Mouse (Mus musculus): ENCODE results near the gene Hpcal4. TPM values are rescaled to one million over a fixed set of nuclear protein-coding genes. Genes with fewer than 3 reads are reported as not detected.

Gene Hpcal4
- 1.3 and 1.7 TPM in 2 replicates for polyA plus RNA-seq (2015; fragmentation: Nextera tagmentation; extraction: Ambion mirVana)

- peak within 1 kb of the TSS; percentile 46; the same call in 1 of the 2 replicates for H3K9ac ChIP-seq (replicated peaks; ENCODE audit: low read length)
Measured at GRCm38 (mm10) chr4:123182328-123183238, at the start of gene Hpcal4. TSS of gene Hpcal4 (plus strand) at chr4:123183227.

DNA sequence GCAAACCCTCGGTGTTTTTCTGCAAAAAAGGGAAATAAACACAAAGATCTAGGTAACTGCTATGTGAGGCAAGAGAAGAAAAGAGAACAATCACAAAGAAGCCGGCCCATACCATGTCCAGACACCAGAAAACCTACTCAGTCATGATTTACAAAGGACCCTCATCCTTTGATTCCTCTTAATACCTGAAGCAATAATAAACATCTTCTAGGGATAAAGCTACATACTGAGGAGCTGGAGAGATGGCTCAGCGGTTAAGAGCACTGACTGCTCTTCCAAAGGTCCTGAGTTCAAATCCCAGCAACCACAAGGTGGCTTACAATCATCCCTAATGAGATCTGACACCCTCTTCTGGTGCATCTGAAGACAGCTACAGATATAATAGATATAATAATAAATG lies 45.5 kb upstream of the Hpcal4 start:
- ATAC-seq (ENCODE audit: low FRiP score, low TSS enrichment) = no peak

More at GRCm38 (mm10) chr4:123182328-123183238, at the start of gene Hpcal4:
- Histone ChIP-seq H3K27ac (ENCODE audit: low read length) (no peak within 1 kb of the TSS), H3K9me3 (ENCODE audit: low read length) (no peaks in the 10 kb centered on the region), H3K4me1 (ENCODE audit: insufficient read depth, low read length) (peaks cover 14% of the 10 kb centered on the region), H3K27me3 (ENCODE audit: insufficient read depth, low read length) (peaks cover 50% of the 10 kb centered on the region), H3K4me2 (replicated peaks; ENCODE audit: low read depth, low read length) (peak within 1 kb of the TSS; percentile 74), H3K4me3 (ENCODE audit: low read length) (peak within 1 kb of the TSS; percentile 50), H3K36me3 (ENCODE audit: insufficient read depth, low read length) (no peaks in the 10 kb centered on the region)
- under 1% methylated on average over 44 of the region's 44 CpGs for whole genome bisulfite sequencing
- ATAC-seq (ENCODE audit: low FRiP score, low TSS enrichment) = peak; percentile 40; the same call in 1 of the 2 replicates

GRCm38 (mm10) chr4:123139513-123140154 lies 43.4 kb upstream of the Hpcal4 start, which contains the start of gene Ppie:
TSS of gene Ppie (minus strand) at chr4:123139951.
- Histone ChIP-seq H3K4me2 (replicated peaks; ENCODE audit: low read depth, low read length) (peak within 1 kb of the TSS; percentile 76), H3K4me3 (ENCODE audit: low read length) (peak within 1 kb of the TSS; percentile 78), H3K27ac (ENCODE audit: low read length) (peak within 1 kb of the TSS; percentile 87), H3K4me1 (ENCODE audit: insufficient read depth, low read length) (peaks cover 21% of the 10 kb centered on the region), H3K36me3 (ENCODE audit: insufficient read depth, low read length) (peaks cover 8% of the 10 kb centered on the region), H3K9me3 (ENCODE audit: low read length) (no peaks in the 10 kb centered on the region), H3K9ac (replicated peaks; ENCODE audit: low read length) (peak within 1 kb of the TSS; percentile 77), H3K27me3 (ENCODE audit: insufficient read depth, low read length) (no peaks in the 10 kb centered on the region)
- ATAC-seq (ENCODE audit: low FRiP score, low TSS enrichment) = peak; percentile 98
- under 1% methylated on average over 34 of the region's 34 CpGs for WGBS

More for the DNA sequence above, 45.5 kb upstream of the Hpcal4 start:
- H3K36me3 ChIP-seq (ENCODE audit: insufficient read depth, low read length) = peaks cover 25% of the 10 kb centered on the region
- no peak overlapping the region for H3K4me2 ChIP-seq (replicated peaks; ENCODE audit: low read depth, low read length)
- no peaks in the 10 kb centered on the region for H3K27me3 ChIP-seq (ENCODE audit: insufficient read depth, low read length)
- 88% methylated on average over 3 of the region's 3 CpGs for WGBS
- H3K9ac ChIP-seq (replicated peaks; ENCODE audit: low read length) = no peak overlapping the region
- H3K4me3 ChIP-seq (ENCODE audit: low read length) = no peak overlapping the region
- H3K4me1 ChIP-seq (ENCODE audit: insufficient read depth, low read length) = peaks cover 21% of the 10 kb centered on the region
- no peaks in the 10 kb centered on the region for H3K9me3 ChIP-seq (ENCODE audit: low read length)
- no peak overlapping the region for H3K27ac ChIP-seq (ENCODE audit: low read length)

DNA sequence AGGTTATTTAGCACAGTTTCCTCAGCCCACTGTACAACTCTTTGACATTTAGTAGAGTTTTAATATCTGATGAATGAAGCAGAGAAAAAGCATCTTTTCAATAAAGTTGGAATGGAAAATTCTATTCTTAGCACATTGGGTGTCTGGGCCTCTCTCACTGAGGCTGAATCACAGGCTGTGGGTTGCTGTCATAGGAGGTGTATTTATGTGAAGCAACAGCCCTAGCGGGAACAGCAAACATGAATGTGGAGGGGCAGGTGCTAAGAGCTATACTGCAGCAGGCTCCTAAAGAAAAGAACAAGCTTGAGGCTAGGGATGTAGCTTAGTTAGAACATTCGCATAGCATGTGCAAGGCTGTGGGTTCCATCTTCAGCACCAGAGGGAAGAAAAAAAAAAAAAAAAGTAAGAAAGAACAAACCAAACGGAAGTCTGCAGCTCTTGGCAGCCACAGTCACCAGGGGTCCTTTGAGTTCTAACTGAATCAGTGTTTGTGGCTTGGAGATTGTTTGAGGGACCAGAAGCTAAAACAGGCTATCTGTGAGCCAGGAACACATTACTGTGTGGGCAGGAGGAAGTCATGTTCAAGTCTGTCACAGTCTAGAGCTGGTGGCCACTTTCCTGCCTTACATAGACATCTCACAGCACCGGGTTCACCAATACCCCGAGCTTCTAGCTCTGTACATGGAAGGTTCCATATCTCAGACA lies 35.4 kb upstream of the Hpcal4 start:
- 73% methylated on average over 5 of the region's 5 CpGs for WGBS
- no peaks in the 10 kb centered on the region for H3K9me3 ChIP-seq (ENCODE audit: low read length)
- no peak overlapping the region for H3K4me2 ChIP-seq (replicated peaks; ENCODE audit: low read depth, low read length)
- H3K9ac ChIP-seq (replicated peaks; ENCODE audit: low read length) = no peak overlapping the region
- no peak for ATAC-seq (ENCODE audit: low FRiP score, low TSS enrichment)
- H3K4me1 ChIP-seq (ENCODE audit: insufficient read depth, low read length) = no peaks in the 10 kb centered on the region
- H3K4me3 ChIP-seq (ENCODE audit: low read length) = no peak overlapping the region
- no peaks in the 10 kb centered on the region for H3K27me3 ChIP-seq (ENCODE audit: insufficient read depth, low read length)
- no peaks in the 10 kb centered on the region for H3K36me3 ChIP-seq (ENCODE audit: insufficient read depth, low read length)
- H3K27ac ChIP-seq (ENCODE audit: low read length) = no peak overlapping the region

- no peak overlapping the region for H3K27ac ChIP-seq (ENCODE audit: low read length)
- WGBS = 81% methylated on average over 4 of the region's 4 CpGs
- ATAC-seq (ENCODE audit: low FRiP score, low TSS enrichment) = no peak
- no peak overlapping the region for H3K4me2 ChIP-seq (replicated peaks; ENCODE audit: low read depth, low read length)
- no peaks in the 10 kb centered on the region for H3K36me3 ChIP-seq (ENCODE audit: insufficient read depth, low read length)
- peaks cover 3% of the 10 kb centered on the region; the same call in 1 of the 2 replicates for H3K4me1 ChIP-seq (ENCODE audit: insufficient read depth, low read length)
- no peak overlapping the region for H3K9ac ChIP-seq (replicated peaks; ENCODE audit: low read length)
- H3K27me3 ChIP-seq (ENCODE audit: insufficient read depth, low read length) = no peaks in the 10 kb centered on the region; the same call in 1 of the 2 replicates
- H3K4me3 ChIP-seq (ENCODE audit: low read length) = no peak overlapping the region
- no peaks in the 10 kb centered on the region for H3K9me3 ChIP-seq (ENCODE audit: low read length)
Measured at GRCm38 (mm10) chr4:123152003-123152402, 31.0 kb upstream of the Hpcal4 start.

- Histone ChIP-seq H3K4me2 (replicated peaks; ENCODE audit: low read depth, low read length) (no peak overlapping the region), H3K4me1 (ENCODE audit: insufficient read depth, low read length) (peaks cover 3% of the 10 kb centered on the region; the same call in 1 of the 2 replicates), H3K9me3 (ENCODE audit: low read length) (no peaks in the 10 kb centered on the region), H3K9ac (replicated peaks; ENCODE audit: low read length) (no peak overlapping the region), H3K27me3 (ENCODE audit: insufficient read depth, low read length) (no peaks in the 10 kb centered on the region; the same call in 1 of the 2 replicates), H3K36me3 (ENCODE audit: insufficient read depth, low read length) (no peaks in the 10 kb centered on the region), H3K27ac (ENCODE audit: low read length) (no peak overlapping the region), H3K4me3 (ENCODE audit: low read length) (no peak overlapping the region)
- 48% methylated on average over 5 of the region's 5 CpGs for WGBS
- ATAC-seq (ENCODE audit: low FRiP score, low TSS enrichment) = no peak
Measured at GRCm38 (mm10) chr4:123152976-123153375, 30.1 kb upstream of the Hpcal4 start.

DNA sequence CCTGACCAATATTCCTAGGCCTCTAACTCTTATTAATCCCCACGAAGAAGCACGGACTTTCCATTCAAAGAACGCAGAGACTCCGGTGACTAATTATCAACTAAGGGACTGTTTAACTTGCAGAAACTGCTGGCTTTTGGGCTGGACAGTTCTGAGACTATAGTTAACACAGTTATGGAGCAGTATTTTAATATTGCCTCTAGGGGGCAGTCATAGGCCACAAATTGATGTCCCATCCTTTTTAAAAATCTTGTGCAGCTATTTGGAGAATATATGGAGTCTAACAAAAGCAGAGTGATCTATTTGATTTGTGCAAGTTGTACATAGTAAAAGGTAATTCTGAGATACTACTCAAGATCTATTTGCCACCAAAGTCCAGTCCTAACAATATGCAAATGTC lies 28.0 kb upstream of the Hpcal4 start:
- ATAC-seq (ENCODE audit: low FRiP score, low TSS enrichment) = peak; percentile 27; the same call in 1 of the 2 replicates
- H3K27ac ChIP-seq (ENCODE audit: low read length) = no peak overlapping the region
- H3K4me1 ChIP-seq (ENCODE audit: insufficient read depth, low read length) = peaks cover 3% of the 10 kb centered on the region; the same call in 1 of the 2 replicates
- 19% methylated on average over 4 of the region's 4 CpGs for WGBS
- H3K36me3 ChIP-seq (ENCODE audit: insufficient read depth, low read length) = no peaks in the 10 kb centered on the region
- H3K4me2 ChIP-seq (replicated peaks; ENCODE audit: low read depth, low read length) = no peak overlapping the region
- no peak overlapping the region for H3K9ac ChIP-seq (replicated peaks; ENCODE audit: low read length)
- H3K9me3 ChIP-seq (ENCODE audit: low read length) = no peaks in the 10 kb centered on the region
- H3K27me3 ChIP-seq (ENCODE audit: insufficient read depth, low read length) = no peaks in the 10 kb centered on the region; the same call in 1 of the 2 replicates
- H3K4me3 ChIP-seq (ENCODE audit: low read length) = no peak overlapping the region

DNA sequence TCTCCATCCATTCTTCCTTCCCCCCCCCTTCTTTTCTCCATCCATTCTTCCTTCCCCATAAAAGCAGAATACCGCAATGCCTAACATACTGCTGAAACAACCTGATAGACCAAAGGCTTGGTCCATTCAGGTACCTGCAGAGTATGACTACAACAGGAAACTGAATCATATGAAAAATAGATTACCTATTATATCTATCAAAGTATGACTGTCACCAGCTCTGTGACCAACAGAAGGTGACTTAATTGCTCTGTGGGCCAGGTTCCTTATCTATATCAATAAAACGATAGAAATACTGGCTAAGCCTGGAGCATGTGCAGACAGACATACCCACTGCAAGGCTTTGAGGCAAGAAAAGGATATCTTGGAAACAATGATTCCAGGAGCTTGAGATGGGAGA lies 27.6 kb upstream of the Hpcal4 start:
- H3K9ac ChIP-seq (replicated peaks; ENCODE audit: low read length) = no peak overlapping the region
- no peak overlapping the region for H3K4me3 ChIP-seq (ENCODE audit: low read length)
- peak; percentile 42; the same call in 1 of the 2 replicates for ATAC-seq (ENCODE audit: low FRiP score, low TSS enrichment)
- WGBS = 54% methylated on average over 2 of the region's 2 CpGs
- H3K9me3 ChIP-seq (ENCODE audit: low read length) = no peaks in the 10 kb centered on the region
- no peak overlapping the region for H3K27ac ChIP-seq (ENCODE audit: low read length)
- H3K36me3 ChIP-seq (ENCODE audit: insufficient read depth, low read length) = no peaks in the 10 kb centered on the region
- H3K4me2 ChIP-seq (replicated peaks; ENCODE audit: low read depth, low read length) = no peak overlapping the region
- H3K4me1 ChIP-seq (ENCODE audit: insufficient read depth, low read length) = peaks cover 3% of the 10 kb centered on the region; the same call in 1 of the 2 replicates
- H3K27me3 ChIP-seq (ENCODE audit: insufficient read depth, low read length) = no peaks in the 10 kb centered on the region; the same call in 1 of the 2 replicates

- no peak overlapping the region for H3K4me2 ChIP-seq (replicated peaks; ENCODE audit: low read depth, low read length)
- no peak for ATAC-seq (ENCODE audit: low FRiP score, low TSS enrichment)
- H3K4me3 ChIP-seq (ENCODE audit: low read length) = no peak overlapping the region
- H3K27me3 ChIP-seq (ENCODE audit: insufficient read depth, low read length) = no peaks in the 10 kb centered on the region; the same call in 1 of the 2 replicates
- peaks cover 3% of the 10 kb centered on the region; the same call in 1 of the 2 replicates for H3K4me1 ChIP-seq (ENCODE audit: insufficient read depth, low read length)
- H3K36me3 ChIP-seq (ENCODE audit: insufficient read depth, low read length) = no peaks in the 10 kb centered on the region
- H3K9me3 ChIP-seq (ENCODE audit: low read length) = no peaks in the 10 kb centered on the region
- H3K27ac ChIP-seq (ENCODE audit: low read length) = no peak overlapping the region
- no peak overlapping the region for H3K9ac ChIP-seq (replicated peaks; ENCODE audit: low read length)
Measured at GRCm38 (mm10) chr4:123155840-123156239, 27.2 kb upstream of the Hpcal4 start.

Measured in kidney, embryonic 16.5 days (tissue).